Mouse (Mus musculus) thymus, adult 18-20 months (tissue): ENCODE data around the gene Ada.
"Not testable (repeated sequence)": the region's sequence is repeated elsewhere in the genome, so short reads cannot be mapped to it uniquely, and the experiment has no call there.

Experiments
- DNase-seq, 2 experiments: peaks; one replicate each; pipeline ENCODE4 v3.0.0; 2022; ENCODE audit warnings: mixed read lengths in 2 of 2

The Ada gene

GRCm38 (mm10) chr2:163693716-163694314 lies 56.2 kb downstream of the Ada start:
- DNase-seq: no peak

GRCm38 (mm10) chr2:163692873-163693612 lies 57.0 kb downstream of the Ada start:
- DNase-seq: no peak

GRCm38 (mm10) chr2:163691846-163692605 lies 58.0 kb downstream of the Ada start:
- DNase-seq: no peak

- DNase-seq: no peak
These were observed 59.4 kb downstream of the Ada start for GRCm38 (mm10) chr2:163690409-163691304.

GRCm38 (mm10) chr2:163689771-163690170 lies 60.3 kb downstream of the Ada start:
- no peak for DNase-seq

GRCm38 (mm10) chr2:163688377-163688776 lies 61.7 kb downstream of the Ada start:
- not testable (repeated sequence) for DNase-seq

GRCm38 (mm10) chr2:163686886-163687285 lies 63.2 kb downstream of the Ada start:
- no peak for DNase-seq

GRCm38 (mm10) chr2:163686233-163686632 lies 63.8 kb downstream of the Ada start:
- no peak for DNase-seq

GRCm38 (mm10) chr2:163685761-163686200 lies 64.3 kb downstream of the Ada start:
- DNase-seq: no peak

GRCm38 (mm10) chr2:163685287-163685686 lies 64.8 kb downstream of the Ada start:
- no peak for DNase-seq

- no peak for DNase-seq
These were observed 67.7 kb downstream of the Ada start for GRCm38 (mm10) chr2:163682344-163682743.

GRCm38 (mm10) chr2:163676745-163677144 lies 73.3 kb downstream of the Ada start:
- no peak for DNase-seq
